Comparison of ENCODE assay signal across 9 mouse cellular contexts in the genomic region with DNA sequence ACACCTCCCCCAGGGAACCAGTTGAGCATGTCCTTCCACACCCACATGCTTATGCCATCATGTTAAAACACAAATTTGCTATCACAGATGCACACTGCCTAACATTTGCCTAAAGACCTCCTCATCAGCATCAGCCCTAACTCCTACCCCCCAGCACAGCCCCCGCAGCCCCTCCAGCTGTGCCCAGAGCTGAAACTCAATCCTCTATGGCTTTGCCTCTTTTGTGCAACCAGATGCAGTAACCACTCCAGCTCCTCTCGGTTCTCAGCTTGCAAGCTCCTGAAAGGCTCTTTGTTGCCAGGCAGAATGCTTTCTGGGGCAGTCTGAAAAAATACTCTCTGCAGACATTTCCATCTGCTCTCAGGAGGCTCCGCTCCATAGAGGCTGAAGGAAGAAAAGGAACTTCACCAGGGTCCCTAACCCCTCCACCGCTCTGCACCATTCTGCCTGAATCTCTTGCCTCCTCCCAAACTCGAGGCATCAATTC.
DNase-seq lines count a peak whose midpoint lies in the region; ATAC-seq lines count a peak whose summit lies in the region.
"Had no signal": no experiment of that assay in that cellular context is flagged by ENCODE, and none has a peak within 500 bp of the region (broad histone marks: within the 10 kb centered on the region; RNA-seq: fewer than 3 reads in every experiment).

No protein-coding gene starts in this region.

- 0 out of 2 replicates have a peak overlapping the region, but pooled peaks have one; percentile 4 for H3K9ac ChIP-seq in forebrain, embryonic 14.5 days (ENCODE audit: low read length)
- H3K9ac ChIP-seq in neural tube, embryonic 13.5 days, result peak overlapping the region; percentile 38; the same call in 1 of the 2 replicates
- no peak overlapping the region for H3K9ac ChIP-seq in liver, embryonic 12.5 days

- peak; percentile 84 for ATAC-seq in forebrain, embryonic 14.5 days
- peak; percentile 51 for ATAC-seq in neural tube, embryonic 13.5 days (ENCODE audit: low read depth)
- ATAC-seq in granulocyte monocyte progenitor cell, adult 5-6 weeks (replicated peaks; ENCODE audit: poor library complexity, severe bottlenecking), result no peak
- ATAC-seq in liver, embryonic 12.5 days, result no peak

- DNase-seq in cerebellum, adult 9-11 months, result peak; percentile 66
- DNase-seq in cerebellum, adult 9-10 months, result no peak
- DNase-seq in forebrain, embryonic 14.5 days (ENCODE audit: low spot score), result peak; percentile 89
- peak; percentile 66 to 72 for DNase-seq in layer of hippocampus, postnatal 36 days
- DNase-seq in spleen, postnatal 10 days (ENCODE audit: low spot score in 2 of 2), result no peak

- H3K4me2 ChIP-seq in forebrain, embryonic 14.5 days (ENCODE audit: low read length), result no peak overlapping the region
- H3K4me2 ChIP-seq in neural tube, embryonic 13.5 days, result peak overlapping the region; percentile 2
- no peak overlapping the region for H3K4me2 ChIP-seq in liver, embryonic 12.5 days

- H3K36me3 ChIP-seq in forebrain, embryonic 14.5 days (ENCODE audit: control insufficient read depth, insufficient read depth, low read length), result no peaks in the 10 kb centered on the region
- no peaks in the 10 kb centered on the region for H3K36me3 ChIP-seq in neural tube, embryonic 13.5 days
- H3K36me3 ChIP-seq in liver, embryonic 12.5 days, result no peaks in the 10 kb centered on the region

- H3K4me1 ChIP-seq in forebrain, embryonic 14.5 days (ENCODE audit: control insufficient read depth, insufficient read depth, low read length), result peaks cover 52% of the 10 kb centered on the region
- peaks cover 78% of the 10 kb centered on the region for H3K4me1 ChIP-seq in neural tube, embryonic 13.5 days (replicated peaks)
- H3K4me1 ChIP-seq in liver, embryonic 12.5 days, result no peaks in the 10 kb centered on the region

- H3K27ac ChIP-seq in forebrain, embryonic 14.5 days (ENCODE audit: low read depth, low read length), result peak overlapping the region; percentile 88
- H3K27ac ChIP-seq in neural tube, embryonic 13.5 days (replicated peaks), result peak overlapping the region; percentile 87
- H3K27ac ChIP-seq in liver, embryonic 12.5 days, result no peak overlapping the region

- H3K4me3 ChIP-seq in forebrain, embryonic 14.5 days (ENCODE audit: low read depth, low read length), result no peak overlapping the region
- H3K4me3 ChIP-seq in neural tube, embryonic 13.5 days, result no peak overlapping the region
- H3K4me3 ChIP-seq in liver, embryonic 12.5 days, result no peak overlapping the region
- H3K4me3 ChIP-seq: megakaryocyte, embryonic 14.5 days had no signal

- H3K27me3 ChIP-seq in forebrain, embryonic 14.5 days (replicated peaks; ENCODE audit: control insufficient read depth, insufficient read depth, low read length), result no peaks in the 10 kb centered on the region
- no peaks in the 10 kb centered on the region for H3K27me3 ChIP-seq in neural tube, embryonic 13.5 days
- 0 out of 2 replicates have a peak, but pooled peaks cover 3% of the 10 kb centered on the region for H3K27me3 ChIP-seq in liver, embryonic 12.5 days (replicated peaks)
- H3K27me3 ChIP-seq: megakaryocyte, embryonic 14.5 days had no signal

- 2% methylated on average over 5 of the region's 5 CpGs for WGBS in forebrain, embryonic 14.5 days
- WGBS in neural tube, embryonic 13.5 days, result 12% methylated on average over 5 of the region's 5 CpGs
- whole genome bisulfite sequencing in liver, embryonic 12.5 days (ENCODE audit: insufficient replicate concordance), result 61% methylated on average over 5 of the region's 5 CpGs

- H3K9me3 ChIP-seq in forebrain, embryonic 14.5 days (replicated peaks; ENCODE audit: control insufficient read depth, low read length), result no peaks in the 10 kb centered on the region
- no peaks in the 10 kb centered on the region for H3K9me3 ChIP-seq in neural tube, embryonic 13.5 days
- no peaks in the 10 kb centered on the region for H3K9me3 ChIP-seq in liver, embryonic 12.5 days (replicated peaks)
- H3K9me3 ChIP-seq: megakaryocyte, embryonic 14.5 days had no signal

Comparison
In these comparisons a context has a peak if more than half of its experiments do, and no peak if none do; other contexts are left out.
1. DNase-seq: peak in cerebellum, adult 9-11 months (single experiment), forebrain, embryonic 14.5 days (single experiment) and layer of hippocampus, postnatal 36 days (2 of 2); none in cerebellum, adult 9-10 months (single experiment) and spleen, postnatal 10 days (0 of 2).
2. ATAC-seq: peak in forebrain, embryonic 14.5 days (single experiment) and neural tube, embryonic 13.5 days (single experiment); none in granulocyte monocyte progenitor cell, adult 5-6 weeks (single experiment) and liver, embryonic 12.5 days (single experiment).